In the genomic region with DNA sequence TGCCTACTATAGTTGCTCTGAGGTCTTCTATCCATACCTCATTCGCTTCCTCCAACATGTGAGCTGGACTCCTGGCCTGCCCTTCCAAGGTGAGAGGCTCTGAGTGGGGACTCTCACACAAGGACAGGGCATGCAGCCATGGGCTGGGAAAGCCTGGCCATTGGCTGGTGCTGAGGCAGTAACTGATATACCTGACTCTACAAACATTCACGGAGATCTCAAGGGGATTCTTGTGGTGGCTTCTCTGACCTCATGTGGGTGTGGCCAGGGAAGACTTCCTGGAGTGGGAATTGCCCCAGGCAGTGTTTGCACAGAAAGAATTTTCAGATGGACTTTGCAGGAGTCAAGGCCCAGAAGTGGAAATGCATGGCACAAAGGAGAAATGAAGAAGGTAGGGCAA, we compare ENCODE assay signal across 25 mouse cellular contexts. TPM values are rescaled to one million over a fixed set of nuclear protein-coding genes. Genes with fewer than 3 reads are reported as not detected.
DNase-seq lines count a peak whose midpoint lies in the region; ATAC-seq and TF ChIP-seq lines count a peak whose summit lies in the region.
"Had no signal": no experiment of that assay in that cellular context is flagged by ENCODE, and none has a peak within 500 bp of the region (broad histone marks: within the 10 kb centered on the region; RNA-seq: fewer than 3 reads in every experiment).

No protein-coding gene starts in this region.

- no peak overlapping the region for H3K9ac ChIP-seq in embryonic facial prominence, embryonic 11.5 days (replicated peaks; ENCODE audit: low read length)
- no peak overlapping the region for H3K9ac ChIP-seq in lung, embryonic 16.5 days (ENCODE audit: low read length)
- no peak overlapping the region for H3K9ac ChIP-seq in stomach, embryonic 14.5 days (replicated peaks; ENCODE audit: low read depth, low read length)
- no peak overlapping the region for H3K9ac ChIP-seq in heart, adult 2 months (ENCODE audit: low read depth, low read length)
- H3K9ac ChIP-seq: embryonic facial prominence, embryonic 13.5 days; heart, embryonic 12.5 days; hindbrain, embryonic 13.5 days had no signal

- ATAC-seq in embryonic facial prominence, embryonic 11.5 days (replicated peaks; ENCODE audit: insufficient number of reproducible peaks, low FRiP score, low TSS enrichment, low read depth) = no peak
- peak; percentile 86; the same call in 1 of the 2 replicates for ATAC-seq in lung, embryonic 16.5 days (ENCODE audit: low read depth)
- peak; percentile 46; the same call in 1 of the 2 replicates for ATAC-seq in stomach, embryonic 14.5 days (ENCODE audit: insufficient number of reproducible peaks, insufficient read depth, low FRiP score, low read depth)
- ATAC-seq: CD4-positive, CD25-positive, alpha-beta regulatory T cell, adult 4 months; forebrain, embryonic 14.5 days had no signal

- WGBS in embryonic facial prominence, embryonic 11.5 days = 52% methylated on average over 2 of the region's 2 CpGs
- WGBS in lung, embryonic 16.5 days = 40% methylated on average over 2 of the region's 2 CpGs
- 45% methylated on average over 2 of the region's 2 CpGs for WGBS in stomach, embryonic 14.5 days
- 70% methylated on average over 2 of the region's 2 CpGs for WGBS in hindbrain, embryonic 10.5 days
- 54% methylated on average over 2 of the region's 2 CpGs for WGBS in heart, adult 2 months

- H3K4me2 ChIP-seq in embryonic facial prominence, embryonic 11.5 days (ENCODE audit: low read depth, low read length) = no peak overlapping the region
- no peak overlapping the region for H3K4me2 ChIP-seq in lung, embryonic 16.5 days (ENCODE audit: low read depth, low read length)
- no peak overlapping the region for H3K4me2 ChIP-seq in stomach, embryonic 14.5 days (replicated peaks; ENCODE audit: low read depth, low read length)
- H3K4me2 ChIP-seq: embryonic facial prominence, embryonic 13.5 days; heart, embryonic 12.5 days; hindbrain, embryonic 13.5 days; liver, embryonic 11.5 days had no signal

- DNase-seq in NIH3T3 (ENCODE audit: low read depth) (peak; percentile 40), adipocyte (ENCODE audit: low spot score) (no peak)
- DNase-seq in embryonic facial prominence, embryonic 11.5 days (ENCODE audit: low spot score) = peak; percentile 19
- no peak for DNase-seq in hindbrain, embryonic 10.5 days (ENCODE audit: low spot score)
- no peak for DNase-seq in heart, adult 2 months
- DNase-seq: adrenal gland, adult 2 months; cerebellum, adult 2 months; gastrocnemius, postnatal 25 days; heart, postnatal 14 days; kidney, adult 11 months; kidney, postnatal 10 days; left cerebral cortex, postnatal 4 days; retina, postnatal 1 day; thymus, postnatal 36 days had no signal

- intact Hi-C loops in heart, adult 2 months (cut with DNase I) = loop anchor here (10.0 kb wide), 1 partner anchor 430 kb away; no protein-coding TSS in a partner anchor

- no peak for TF ChIP-seq POLR2A in heart, adult 2 months (IDR thresholded peaks at IDR 0.05; ENCODE audit: insufficient read depth, low read depth, low read length)

- no peaks in the 10 kb centered on the region for H3K36me3 ChIP-seq in embryonic facial prominence, embryonic 11.5 days (replicated peaks; ENCODE audit: control insufficient read depth, insufficient read depth, low read depth, low read length)
- no peaks in the 10 kb centered on the region for H3K36me3 ChIP-seq in lung, embryonic 16.5 days (ENCODE audit: control insufficient read depth, insufficient read depth, low read length)
- H3K36me3 ChIP-seq in stomach, embryonic 14.5 days (ENCODE audit: control insufficient read depth, insufficient read depth, low read length) = no peaks in the 10 kb centered on the region
- no peaks in the 10 kb centered on the region for H3K36me3 ChIP-seq in hindbrain, embryonic 10.5 days
- H3K36me3 ChIP-seq in heart, adult 2 months (ENCODE audit: control insufficient read depth, insufficient read depth, low read length) = no peaks in the 10 kb centered on the region
- H3K36me3 ChIP-seq: embryonic facial prominence, embryonic 13.5 days; G1E; heart, embryonic 12.5 days; hindbrain, embryonic 13.5 days; midbrain, embryonic 10.5 days had no signal

- H3K79me2 ChIP-seq in heart, adult 2 months (replicated peaks; ENCODE audit: control insufficient read depth, insufficient read depth, low read length) = no peaks in the 10 kb centered on the region

- H3K4me1 ChIP-seq in embryonic facial prominence, embryonic 11.5 days (ENCODE audit: control insufficient read depth, insufficient read depth, low read length) = no peaks in the 10 kb centered on the region
- 0 out of 2 replicates have a peak, but pooled peaks cover 2% of the 10 kb centered on the region for H3K4me1 ChIP-seq in lung, embryonic 16.5 days (replicated peaks; ENCODE audit: control insufficient read depth, insufficient read depth, low read length)
- H3K4me1 ChIP-seq in stomach, embryonic 14.5 days (ENCODE audit: control insufficient read depth, insufficient read depth, low read length) = no peaks in the 10 kb centered on the region
- H3K4me1 ChIP-seq in hindbrain, embryonic 10.5 days (replicated peaks) = peaks cover 6% of the 10 kb centered on the region; the same call in 1 of the 2 replicates
- H3K4me1 ChIP-seq in heart, adult 2 months (ENCODE audit: control insufficient read depth, insufficient read depth, low read length) = no peaks in the 10 kb centered on the region
- H3K4me1 ChIP-seq: embryonic facial prominence, embryonic 13.5 days had no signal

- H3K27ac ChIP-seq in embryonic facial prominence, embryonic 11.5 days (replicated peaks; ENCODE audit: low read depth, low read length) = no peak overlapping the region
- peak overlapping the region; percentile 36; the same call in 1 of the 2 replicates for H3K27ac ChIP-seq in lung, embryonic 16.5 days (ENCODE audit: low read length)
- no peak overlapping the region for H3K27ac ChIP-seq in stomach, embryonic 14.5 days (ENCODE audit: low read length)
- no peak overlapping the region for H3K27ac ChIP-seq in hindbrain, embryonic 10.5 days
- H3K27ac ChIP-seq in heart, adult 2 months = no peak overlapping the region
- H3K27ac ChIP-seq: embryonic facial prominence, embryonic 13.5 days; hindbrain, embryonic 13.5 days; macrophage; midbrain, embryonic 10.5 days had no signal

- no peak overlapping the region for H3K4me3 ChIP-seq in embryonic facial prominence, embryonic 11.5 days (ENCODE audit: low read depth, low read length)
- no peak overlapping the region for H3K4me3 ChIP-seq in lung, embryonic 16.5 days (ENCODE audit: low read length)
- no peak overlapping the region for H3K4me3 ChIP-seq in stomach, embryonic 14.5 days (ENCODE audit: low read depth, low read length)
- H3K4me3 ChIP-seq in hindbrain, embryonic 10.5 days = no peak overlapping the region
- no peak overlapping the region for H3K4me3 ChIP-seq in heart, adult 2 months
- H3K4me3 ChIP-seq: embryonic facial prominence, embryonic 13.5 days; heart, embryonic 12.5 days; hindbrain, embryonic 13.5 days; midbrain, embryonic 10.5 days had no signal

- H3K27me3 ChIP-seq in embryonic facial prominence, embryonic 11.5 days (ENCODE audit: control insufficient read depth, insufficient read depth, low read length) = peaks cover 5% of the 10 kb centered on the region; the same call in 1 of the 2 replicates
- peaks cover 8% of the 10 kb centered on the region for H3K27me3 ChIP-seq in lung, embryonic 16.5 days (ENCODE audit: control insufficient read depth, insufficient read depth, low read depth, low read length)
- H3K27me3 ChIP-seq in stomach, embryonic 14.5 days (ENCODE audit: control insufficient read depth, insufficient read depth, low read length) = no peaks in the 10 kb centered on the region
- H3K27me3 ChIP-seq in hindbrain, embryonic 10.5 days (ENCODE audit: insufficient read depth, poor library complexity, severe bottlenecking) = peaks cover 13% of the 10 kb centered on the region
- H3K27me3 ChIP-seq in heart, adult 2 months (ENCODE audit: control insufficient read depth, insufficient read depth, low read length) = no peaks in the 10 kb centered on the region

- no peaks in the 10 kb centered on the region for H3K9me3 ChIP-seq in embryonic facial prominence, embryonic 11.5 days (replicated peaks; ENCODE audit: control insufficient read depth, low read length)
- no peaks in the 10 kb centered on the region for H3K9me3 ChIP-seq in lung, embryonic 16.5 days (ENCODE audit: control insufficient read depth, low read length)
- H3K9me3 ChIP-seq in stomach, embryonic 14.5 days (ENCODE audit: control insufficient read depth, low read depth, low read length) = no peaks in the 10 kb centered on the region
- no peaks in the 10 kb centered on the region for H3K9me3 ChIP-seq in hindbrain, embryonic 10.5 days
- H3K9me3 ChIP-seq: embryonic facial prominence, embryonic 13.5 days; G1E; heart, embryonic 12.5 days; hindbrain, embryonic 13.5 days; midbrain, embryonic 10.5 days had no signal

- no peak for TF ChIP-seq EP300 in heart, adult 2 months (IDR thresholded peaks at IDR 0.05; ENCODE audit: insufficient read depth, low read depth, low read length)

- TF ChIP-seq CTCF in heart, adult 2 months (IDR thresholded peaks at IDR 0.05) = no peak

RNA-seq across cellular contexts. Expression of gene Alkbh5, which starts 21.2 kb away (rescaled TPM):
- polyA plus RNA-seq in embryonic facial prominence, embryonic 11.5 days (2014; fragmentation: Nextera tagmentation; extraction: Ambion mirVana) = 31.4 and 31.5 TPM in 2 replicates
- polyA plus RNA-seq in lung, embryonic 16.5 days (2015; fragmentation: Nextera tagmentation; extraction: Ambion mirVana) = 28.4 and 33.0 TPM in 2 replicates
- 35.1 and 35.3 TPM in 2 replicates for polyA plus RNA-seq in stomach, embryonic 14.5 days (2014; fragmentation: Nextera tagmentation; extraction: Ambion mirVana)
- 31.9 and 33.8 TPM in 2 replicates for polyA plus RNA-seq in hindbrain, embryonic 10.5 days (2016; fragmentation: Nextera tagmentation; extraction: Ambion mirVana)
- 10 to 100 TPM; 80.1 to 90.3 TPM for total RNA-seq in heart, adult 2 months (2021)
- polyA plus RNA-seq in heart, adult 2 months (2012; rRNA removed) = 24.0 and 36.7 TPM in 2 replicates

RNA-seq across cellular contexts. Expression of gene Myo15, which starts 45.8 kb away (rescaled TPM):
- polyA plus RNA-seq in embryonic facial prominence, embryonic 11.5 days (2014; fragmentation: Nextera tagmentation; extraction: Ambion mirVana) = 0.24 and 0.25 TPM in 2 replicates
- 0.05 and 0.08 TPM in 2 replicates for polyA plus RNA-seq in lung, embryonic 16.5 days (2015; fragmentation: Nextera tagmentation; extraction: Ambion mirVana)
- polyA plus RNA-seq in stomach, embryonic 14.5 days (2014; fragmentation: Nextera tagmentation; extraction: Ambion mirVana) = 0.13 and 0.21 TPM in 2 replicates
- 0.16 and 0.36 TPM in 2 replicates for polyA plus RNA-seq in hindbrain, embryonic 10.5 days (2016; fragmentation: Nextera tagmentation; extraction: Ambion mirVana)
- under 1 TPM; 0.03 to 0.05 TPM for total RNA-seq in heart, adult 2 months (2021)
- 0.03 and 0.06 TPM in 2 replicates for polyA plus RNA-seq in heart, adult 2 months (2012; rRNA removed)
- polyA plus RNA-seq: CD4-positive, CD25-positive, alpha-beta regulatory T cell, adult 4 months; macrophage had no signal

Comparison
In these comparisons a context has a peak if more than half of its experiments do, and no peak if none do; other contexts are left out.
1. DNase-seq: peak in NIH3T3 (single experiment) and embryonic facial prominence, embryonic 11.5 days (single experiment); none in adipocyte (single experiment), hindbrain, embryonic 10.5 days (single experiment) and heart, adult 2 months (0 of 2).